Mouse (Mus musculus) adrenal gland, adult 8-10 months (tissue): ENCODE results near the gene Nlrp9b. TPM values are rescaled to one million over a fixed set of nuclear protein-coding genes. Genes with fewer than 3 reads are reported as not detected.
A peak's percentile ranks its signal among the peaks of the same experiment; 100 is the strongest.
"Not testable (repeated sequence)": the region's sequence is repeated elsewhere in the genome, so short reads cannot be mapped to it uniquely, and the experiment has no call there.

Experiments
- DNase-seq: peaks from one replicate; pipeline ENCODE4 v3.0.0; 2022
- total RNA-seq, 4 experiments: library from RNA; stranded (reverse); gene quantifications; 2 replicates each; pipeline ENCODE4 v1.2.4; 2022

Nlrp9b gene
- not detected for total RNA-seq

DNA sequence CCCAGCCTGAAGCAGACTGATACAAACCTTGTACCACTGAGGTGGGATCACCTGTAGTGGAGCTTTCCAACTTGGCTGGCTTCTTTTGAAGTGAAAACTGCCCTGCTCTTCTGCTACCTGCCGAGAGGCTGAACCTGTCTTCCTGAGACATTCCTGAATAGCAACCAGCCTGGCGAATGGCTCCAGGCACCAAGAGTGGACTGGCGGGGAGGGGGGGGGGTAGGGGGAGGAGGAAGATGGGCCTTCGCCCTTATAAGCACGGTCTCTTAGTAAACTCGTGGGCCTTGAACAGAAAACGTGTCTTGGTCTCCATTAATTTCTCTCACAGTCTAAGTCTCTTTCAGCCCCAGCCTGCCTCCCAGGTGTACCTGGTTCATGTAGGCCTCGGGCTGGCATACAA lies at the start of gene Nlrp9b:
Gene Nlrp9b (plus strand): TSS at position 301 of the 400 bp plus-strand sequence.
- not testable (repeated sequence) for DNase-seq

DNA sequence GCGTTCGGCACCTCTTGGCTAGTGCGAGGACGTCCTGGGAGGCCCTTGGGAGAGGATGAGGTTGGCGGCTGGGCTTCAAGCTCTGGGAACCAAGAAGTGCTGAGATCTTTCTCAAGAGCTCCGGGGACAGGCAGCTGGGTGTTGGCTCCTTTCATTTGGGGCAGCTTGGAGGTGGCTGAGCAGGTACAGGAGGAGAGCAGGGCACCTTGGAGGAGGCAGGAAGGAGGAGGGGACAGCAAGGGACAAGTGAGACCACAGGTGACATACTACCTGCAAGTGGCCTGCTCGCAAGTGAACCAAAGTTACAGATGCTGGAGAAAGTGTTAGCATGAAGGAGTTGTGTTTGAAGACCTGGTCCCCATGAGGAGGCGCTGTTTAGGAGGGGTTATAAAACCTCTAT lies 46.6 kb upstream of the Nlrp9b start:
- no peak for DNase-seq

DNA sequence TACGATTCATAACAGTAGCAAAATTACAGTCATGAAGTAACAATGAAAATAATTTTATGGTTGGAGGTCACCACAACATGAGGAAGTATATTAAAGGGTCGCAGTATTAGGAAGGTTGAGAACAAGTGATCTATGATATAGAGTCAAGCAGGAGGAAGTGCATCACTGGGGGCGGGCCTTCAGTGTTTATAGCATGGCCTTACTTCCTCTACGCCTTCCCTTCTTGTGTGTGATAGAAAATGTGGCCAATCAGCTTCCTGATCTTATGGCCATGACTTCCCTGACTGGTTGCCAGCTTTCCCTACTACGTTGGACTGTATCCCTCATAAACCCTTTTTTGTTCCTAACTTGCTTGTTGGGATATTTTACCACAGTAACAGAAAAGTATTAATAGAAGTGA lies 46.1 kb upstream of the Nlrp9b start:
- no peak for DNase-seq

DNA sequence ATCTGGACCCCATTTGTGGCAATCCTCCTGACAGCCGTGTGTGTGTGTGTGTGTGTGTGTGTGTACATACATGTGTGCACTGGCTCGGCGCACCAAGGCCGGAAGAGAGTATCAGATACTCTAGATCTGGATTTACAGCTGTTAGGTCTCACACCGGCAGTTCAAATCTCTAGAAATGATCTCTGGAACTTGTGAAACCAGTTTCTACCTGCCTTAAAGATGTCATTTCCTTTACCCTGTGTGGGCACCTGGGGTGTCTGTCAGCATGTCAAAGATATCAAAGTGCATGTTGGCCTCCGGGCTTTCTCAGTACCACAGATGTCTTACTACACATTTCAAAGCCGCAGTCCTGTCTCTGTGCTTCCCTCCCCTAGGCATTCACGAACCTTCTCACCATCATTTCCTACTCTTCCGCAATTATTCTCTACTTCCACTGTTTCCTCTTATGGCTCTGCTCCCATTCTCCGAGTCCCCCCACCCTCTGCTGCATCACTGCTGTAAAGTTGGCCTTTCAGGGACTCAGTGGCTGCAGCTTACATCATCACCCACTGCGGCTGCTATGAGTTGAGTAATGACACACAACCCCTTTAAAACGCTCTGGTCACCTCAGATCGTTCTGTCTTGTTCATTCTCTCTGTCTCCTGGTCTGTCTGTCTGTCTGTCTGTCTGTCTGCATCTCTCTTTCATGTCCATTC lies 45.3 kb upstream of the Nlrp9b start:
- DNase-seq = no peak

DNA sequence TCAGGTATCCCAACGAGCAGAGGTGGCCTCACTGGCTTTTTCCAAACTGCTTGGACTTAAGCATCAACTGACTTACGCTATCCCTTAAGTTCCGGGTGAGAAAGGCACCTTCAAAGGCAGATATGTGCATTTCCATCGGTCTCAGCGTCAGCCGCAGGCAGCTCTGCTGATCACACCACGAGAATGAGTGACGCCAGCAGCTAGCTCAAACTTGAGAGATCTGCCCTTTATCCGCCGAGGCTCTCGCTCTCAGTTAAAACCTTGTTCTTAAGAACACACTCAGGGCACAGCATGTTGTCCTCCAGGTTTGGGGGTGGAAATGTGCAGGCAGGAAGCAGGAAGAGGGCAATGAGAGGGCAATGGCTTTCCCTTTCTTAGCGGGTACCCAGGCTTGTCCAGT lies 42.3 kb upstream of the Nlrp9b start:
- DNase-seq = no peak

DNA sequence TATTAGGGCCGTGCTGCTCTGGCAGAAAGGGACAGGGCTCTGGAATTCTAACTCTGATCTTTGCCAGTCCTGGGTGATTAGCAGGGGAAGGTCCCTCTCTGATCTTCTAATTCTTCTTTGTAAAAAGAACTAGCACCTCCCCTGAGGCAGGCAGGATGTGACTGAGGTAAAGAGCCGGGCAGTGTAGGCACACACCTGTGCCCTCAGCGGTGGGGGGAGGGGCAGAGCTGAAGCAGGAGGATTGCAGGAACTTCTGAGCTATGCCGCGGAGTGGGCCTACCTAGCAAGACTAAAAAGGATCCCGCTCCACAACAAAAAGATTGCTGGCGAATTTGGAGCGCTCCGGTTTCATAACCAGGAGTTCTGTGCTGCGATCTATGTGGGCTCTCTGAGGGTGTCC lies 41.3 kb upstream of the Nlrp9b start:
- DNase-seq = no peak

DNA sequence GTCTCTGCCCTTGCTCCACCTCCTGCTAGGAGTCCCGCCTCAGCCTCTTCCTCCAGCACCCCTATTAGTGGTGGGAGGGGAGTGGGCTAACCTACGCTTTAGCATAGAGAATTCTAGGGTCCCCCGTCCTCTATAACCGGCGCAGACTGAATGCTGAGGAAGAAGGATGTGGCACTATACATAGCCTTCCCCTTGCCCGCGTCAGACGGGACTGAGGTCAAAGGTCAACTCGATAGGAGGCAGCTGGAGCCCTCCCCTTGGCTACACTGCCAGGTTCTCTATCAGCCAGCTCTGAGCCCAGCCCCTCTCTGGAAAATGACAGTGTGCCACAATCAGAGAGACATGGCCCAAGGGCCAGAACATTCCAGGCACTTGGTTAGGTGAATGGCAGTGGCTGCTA lies 40.7 kb upstream of the Nlrp9b start, which contains the start of gene Igsf23:
Gene Igsf23 (minus strand): TSS at position 168 of the 400 bp plus-strand sequence.
- DNase-seq = no peak

DNA sequence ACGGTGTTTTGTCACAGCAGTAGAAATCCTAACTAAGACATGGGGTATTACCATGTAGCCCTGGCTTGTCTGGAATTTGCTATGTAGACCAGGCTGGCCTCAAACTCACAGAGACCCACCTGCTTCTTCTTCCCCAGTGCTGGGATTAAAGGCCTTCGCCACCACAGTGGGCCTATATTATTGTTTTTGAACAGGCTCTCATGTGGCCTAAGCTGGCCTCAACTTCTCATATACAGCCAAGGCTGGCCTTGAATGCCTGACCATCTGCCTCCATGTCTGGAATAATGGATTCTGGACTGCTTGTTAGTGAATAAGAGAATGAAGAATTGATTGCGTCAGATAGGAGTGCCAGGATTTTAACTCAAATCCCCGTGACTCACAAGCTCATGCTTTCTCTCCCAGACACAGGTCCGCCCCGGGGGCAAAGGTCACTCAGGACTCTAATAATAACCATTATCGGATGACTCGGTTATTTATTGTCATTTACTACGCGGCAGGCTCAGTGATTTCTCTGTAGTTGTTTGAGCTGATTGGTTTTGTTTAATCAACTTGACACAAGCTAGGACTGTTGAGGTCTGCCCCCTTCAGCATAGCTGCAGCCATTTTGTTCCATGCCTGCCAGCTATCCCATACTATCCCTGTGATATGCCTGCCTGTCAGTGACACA lies 38.8 kb upstream of the Nlrp9b start:
- peak; percentile 48 for DNase-seq

DNA sequence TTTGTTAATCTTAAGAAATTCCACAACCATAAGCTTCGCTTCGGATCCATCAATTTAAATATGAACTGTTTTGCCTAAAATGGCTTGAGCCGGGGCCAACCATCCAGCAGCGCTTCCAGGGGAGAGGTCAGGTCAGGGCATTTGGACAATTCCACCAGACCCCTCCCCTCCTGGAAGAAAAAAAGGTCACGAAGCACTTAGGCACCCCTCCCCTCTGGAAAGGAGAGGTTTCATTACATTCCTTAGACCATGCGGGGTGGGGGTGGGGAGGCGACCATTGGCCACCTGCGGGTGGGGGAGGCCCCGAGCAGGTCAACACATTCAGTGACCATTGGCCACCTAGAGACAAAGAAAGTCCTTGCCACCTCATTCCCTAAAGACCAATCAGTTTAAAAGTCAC lies 38.2 kb upstream of the Nlrp9b start:
- no peak for DNase-seq

DNA sequence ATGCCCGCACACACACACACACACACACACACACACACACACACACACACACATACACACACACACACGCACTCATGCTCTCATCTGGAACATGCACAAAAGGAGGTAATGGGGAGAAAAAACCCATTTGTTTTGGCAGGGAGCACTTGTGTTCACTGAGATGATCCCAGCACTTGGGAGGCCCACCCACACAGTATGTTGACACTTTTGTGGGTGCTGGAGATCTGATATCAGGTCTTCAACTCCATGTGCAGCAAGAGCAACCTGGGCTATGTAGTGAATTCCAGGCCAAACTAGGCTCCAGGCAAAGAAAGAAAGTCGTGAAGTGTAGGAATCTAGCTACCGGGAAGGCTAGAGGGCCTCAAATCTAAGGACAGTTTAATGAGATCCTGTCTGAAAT lies 35.4 kb upstream of the Nlrp9b start:
- no peak for DNase-seq

DNA sequence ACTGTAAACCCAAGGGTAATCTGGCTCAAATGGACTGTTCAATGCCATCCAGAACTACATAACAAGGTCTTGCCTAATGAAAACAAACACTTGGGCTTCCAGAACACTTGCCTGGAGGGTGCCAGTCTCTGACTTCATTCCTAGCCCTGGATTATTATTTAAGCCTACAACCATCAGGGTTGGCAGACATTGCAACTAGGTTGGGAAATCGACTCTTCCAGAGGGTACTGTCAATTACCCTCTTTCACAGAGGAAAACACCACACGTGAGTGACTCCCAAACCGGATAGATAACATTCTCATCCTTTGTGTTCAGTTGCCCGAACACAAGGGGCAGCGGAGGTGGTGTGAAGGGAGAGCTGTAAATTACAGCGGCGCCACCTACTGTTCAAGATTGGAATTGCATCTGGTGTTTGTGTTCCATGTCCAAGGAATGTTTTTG lies 34.9 kb upstream of the Nlrp9b start:
- DNase-seq = peak; percentile 82

DNA sequence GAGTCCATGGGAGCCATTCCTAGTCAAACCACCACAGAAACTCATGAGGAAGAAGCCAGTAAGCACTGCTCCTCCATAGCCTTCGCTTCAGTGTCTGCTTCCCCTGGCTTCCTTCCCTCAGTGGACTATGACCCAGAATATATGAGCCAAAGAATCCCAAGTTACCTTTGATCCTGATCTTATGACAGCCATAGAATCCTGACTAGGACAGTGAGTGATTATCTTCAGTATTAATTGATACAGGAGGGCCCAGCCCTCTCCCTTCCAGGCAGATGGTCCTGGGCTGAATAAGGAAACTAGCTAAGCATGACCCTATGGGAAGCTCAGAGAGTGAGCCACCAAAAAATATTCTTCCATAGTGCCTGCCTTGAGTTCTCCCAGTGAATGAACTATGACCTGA lies 28.8 kb upstream of the Nlrp9b start:
- no peak for DNase-seq

DNA sequence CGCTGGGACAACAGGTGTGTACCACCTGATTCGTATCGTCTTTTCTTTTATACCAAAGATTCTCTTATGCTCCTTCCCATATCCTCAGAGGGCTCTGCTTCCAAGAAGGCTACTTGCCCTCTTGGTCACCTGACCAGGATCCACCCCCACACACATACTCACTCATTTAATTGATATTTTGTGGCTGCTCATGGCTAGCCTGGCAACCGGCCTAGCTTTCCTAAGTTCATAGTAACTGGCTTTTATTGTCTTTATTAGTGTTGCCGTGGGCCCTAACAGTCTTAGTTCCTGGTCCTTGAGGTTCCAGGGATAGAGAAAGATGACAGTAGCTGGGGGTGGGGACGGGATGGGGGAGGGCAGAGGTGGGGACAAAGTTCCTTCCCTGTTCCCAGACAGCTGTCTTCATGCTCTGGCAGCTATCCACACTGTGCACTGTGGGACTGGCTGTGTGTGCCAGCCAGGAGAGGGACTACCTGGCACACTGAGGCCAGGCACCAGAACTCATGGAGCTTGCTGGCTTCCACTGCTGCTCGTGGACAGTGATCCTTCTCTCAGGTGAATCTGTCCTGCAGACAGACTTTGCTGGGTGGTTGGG lies 26.2 kb upstream of the Nlrp9b start, which contains the start of gene Ceacam20:
Gene Ceacam20 (plus strand): TSS at position 428 of the 595 bp plus-strand sequence.
- no peak for DNase-seq

DNA sequence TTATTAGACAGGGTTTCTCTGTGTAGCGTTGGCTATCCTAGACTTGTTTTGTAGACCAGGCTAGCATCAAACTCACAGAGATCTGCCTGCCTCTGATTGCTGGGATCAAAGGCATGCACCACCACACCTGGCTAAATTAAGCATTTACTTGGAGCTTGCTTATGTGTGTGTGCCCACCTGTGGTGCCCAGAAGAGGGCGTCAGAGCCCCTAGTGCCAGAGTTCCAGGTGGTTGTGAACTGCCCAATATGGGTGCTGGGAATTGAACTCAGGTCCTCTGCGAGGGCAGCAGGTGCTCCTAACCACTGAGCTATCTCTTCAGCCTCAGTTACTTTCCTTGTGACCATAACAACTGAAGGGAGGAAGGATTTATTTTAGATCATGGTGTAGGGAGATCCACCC lies 22.2 kb upstream of the Nlrp9b start:
- DNase-seq = no peak

DNA sequence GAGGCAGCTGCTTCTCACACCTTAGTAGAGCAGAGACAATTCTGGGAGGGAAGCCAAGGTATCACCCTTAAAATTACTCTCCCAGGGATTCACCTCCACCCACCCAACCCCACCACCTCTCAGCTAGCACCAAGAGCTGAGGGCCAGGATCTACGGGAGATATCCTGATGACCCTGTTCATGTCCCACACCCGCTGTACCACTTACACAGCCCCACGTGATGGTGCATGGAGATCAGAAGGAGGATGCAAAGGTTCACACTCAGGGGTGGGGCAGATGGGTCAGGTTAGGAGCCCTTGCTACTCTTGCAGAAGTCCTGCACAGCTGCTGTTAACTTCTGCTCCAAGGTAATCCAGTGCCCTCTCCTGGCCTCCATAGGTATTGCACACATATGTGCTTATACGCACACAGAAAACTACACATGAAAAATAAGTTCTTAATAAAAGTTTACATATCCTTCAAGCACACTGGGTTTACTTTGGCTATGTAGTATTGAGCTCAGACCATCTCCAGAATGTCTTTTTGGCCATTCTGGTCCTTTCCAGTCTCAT lies 21.6 kb upstream of the Nlrp9b start:
- DNase-seq = no peak

DNA sequence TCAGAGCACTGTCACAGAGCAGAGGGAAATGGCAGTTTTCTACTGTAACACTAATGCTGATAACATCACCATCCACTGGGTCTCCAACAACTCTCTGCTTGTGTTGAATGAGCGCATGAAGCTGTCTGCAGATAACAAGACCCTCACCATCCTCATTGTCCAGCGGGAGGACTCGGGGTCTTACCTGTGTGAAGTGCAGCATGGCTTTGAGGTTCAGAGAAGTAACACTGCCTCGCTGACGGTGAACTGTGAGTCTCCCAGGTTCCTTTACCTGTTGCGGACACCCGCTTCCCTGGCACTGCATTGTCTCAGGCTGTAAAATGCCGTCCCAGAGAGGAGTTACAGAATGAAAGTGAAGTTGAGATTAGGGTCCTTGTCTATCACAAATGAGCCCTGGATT lies 21.1 kb upstream of the Nlrp9b start:
- no peak for DNase-seq

DNA sequence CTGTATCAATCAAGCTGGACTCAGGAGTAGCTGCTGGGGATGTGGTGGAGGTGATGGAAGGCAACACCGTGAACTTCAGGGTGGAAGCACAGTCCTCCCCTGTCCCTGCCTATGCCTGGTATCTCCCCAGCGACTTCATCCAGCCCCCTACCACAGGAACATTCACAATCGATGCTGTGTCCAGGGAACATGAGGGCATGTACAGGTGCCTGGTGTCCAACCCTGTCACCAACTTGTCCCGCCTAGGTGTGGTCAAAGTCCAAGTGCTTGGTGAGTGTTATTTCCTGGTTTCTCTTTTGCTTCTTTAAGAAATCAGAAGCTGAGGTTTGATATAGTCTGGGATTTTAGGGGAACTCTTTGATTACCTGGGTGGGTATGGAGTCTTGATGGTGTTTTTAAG lies 19.7 kb upstream of the Nlrp9b start:
- DNase-seq = no peak

DNA sequence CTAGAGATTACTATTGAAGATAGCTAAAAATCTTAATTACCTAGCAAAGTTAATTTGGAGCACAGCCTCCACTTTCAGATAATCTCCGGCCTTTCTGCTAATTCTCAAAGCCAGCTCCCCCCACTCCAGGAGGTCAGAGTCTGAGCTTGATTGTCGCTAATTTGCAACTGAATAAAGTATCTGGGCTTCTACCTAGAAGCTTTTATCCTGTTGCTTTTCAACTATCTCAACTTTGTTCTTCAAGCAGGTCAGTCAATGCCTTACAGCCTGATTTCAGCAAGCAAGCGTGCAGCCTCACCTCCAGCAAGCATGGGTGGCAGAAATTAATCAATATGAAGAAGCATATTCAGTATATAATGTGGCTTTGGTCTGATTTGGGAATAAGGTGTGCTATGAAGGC lies 5.5 kb downstream of the Nlrp9b start:
- not testable (repeated sequence) for DNase-seq

DNA sequence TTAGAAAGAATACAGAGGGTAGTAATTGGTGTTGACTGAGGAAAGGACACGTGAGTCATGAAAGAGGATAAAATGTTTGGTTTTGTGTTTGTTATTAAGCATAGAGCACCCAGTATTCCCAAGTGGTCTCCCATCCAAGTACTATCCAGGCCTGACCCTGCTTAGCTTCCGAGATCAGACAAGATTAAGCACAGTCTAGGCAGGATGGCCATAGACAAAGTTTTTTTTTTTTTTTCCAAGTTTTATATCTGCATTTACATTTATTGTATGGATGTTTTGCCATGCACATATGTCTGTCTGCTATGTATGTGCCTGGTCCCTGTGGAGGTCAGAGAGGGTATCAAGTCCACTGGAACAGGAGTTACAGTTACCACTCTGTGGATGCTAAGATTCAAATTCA lies 18.7 kb downstream of the Nlrp9b start:
- no peak for DNase-seq

DNA sequence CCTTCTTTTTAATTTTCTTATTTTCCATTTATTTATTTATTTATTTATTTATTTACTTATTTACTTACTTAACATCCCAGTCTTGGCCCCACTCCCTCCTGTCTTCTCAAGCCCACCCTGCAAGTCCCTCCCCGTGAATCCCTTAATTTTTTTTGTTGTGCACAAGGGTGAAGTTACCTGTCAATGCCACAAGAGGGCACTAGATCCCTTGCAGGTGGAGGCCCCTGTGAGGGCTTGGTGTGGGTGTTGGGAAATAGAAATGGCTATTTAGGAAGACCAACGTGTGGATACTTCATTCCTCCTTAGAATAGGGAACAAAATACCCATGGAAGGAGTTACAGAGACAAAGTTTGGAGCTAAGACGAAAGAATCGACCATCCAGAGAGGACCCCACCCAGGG lies 72.8 kb downstream of the Nlrp9b start:
- DNase-seq = not testable (repeated sequence)

DNA sequence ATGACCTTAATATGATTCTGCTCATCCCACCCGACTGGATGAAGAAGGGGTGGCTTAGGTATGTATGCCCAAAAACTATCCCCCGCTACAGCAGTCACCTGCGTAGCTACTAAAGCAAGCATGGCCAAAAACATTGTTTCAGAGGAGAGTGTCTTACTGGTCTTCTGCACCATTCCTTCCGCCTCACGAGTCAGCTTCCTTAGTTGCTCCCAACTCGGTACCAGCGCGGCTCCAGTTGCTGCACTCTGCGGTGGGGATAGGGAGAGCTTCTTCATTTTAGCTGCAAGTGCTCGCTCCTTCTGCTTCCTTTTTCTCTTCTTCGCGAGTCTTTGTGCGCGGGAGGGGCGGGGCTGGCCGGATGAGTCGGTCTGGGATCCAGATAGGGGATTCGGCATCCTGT lies 86.9 kb downstream of the Nlrp9b start:
- not testable (repeated sequence) for DNase-seq

DNA sequence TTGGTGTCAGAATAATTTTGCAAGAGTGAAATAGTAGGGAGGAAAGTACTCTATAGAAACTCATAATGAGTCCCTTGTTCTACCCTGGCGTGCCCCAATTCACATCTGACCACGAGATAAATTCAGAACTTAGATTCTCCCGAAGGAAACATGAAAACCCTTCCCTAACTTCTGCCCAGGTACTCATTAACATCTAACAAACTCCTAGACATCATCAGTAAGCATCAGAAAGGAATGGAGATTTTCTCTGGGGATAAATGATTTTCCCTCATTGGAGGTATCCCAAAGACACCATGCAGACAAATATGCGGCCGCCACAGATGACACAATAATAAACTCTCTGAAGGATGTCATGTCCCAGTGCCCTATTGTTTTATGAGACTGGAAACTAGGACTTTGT lies 108.1 kb downstream of the Nlrp9b start, which contains the start of gene Vmn1r91:
Gene Vmn1r91 (plus strand): TSS at position 301 of the 400 bp plus-strand sequence.
- not testable (repeated sequence) for DNase-seq

DNA sequence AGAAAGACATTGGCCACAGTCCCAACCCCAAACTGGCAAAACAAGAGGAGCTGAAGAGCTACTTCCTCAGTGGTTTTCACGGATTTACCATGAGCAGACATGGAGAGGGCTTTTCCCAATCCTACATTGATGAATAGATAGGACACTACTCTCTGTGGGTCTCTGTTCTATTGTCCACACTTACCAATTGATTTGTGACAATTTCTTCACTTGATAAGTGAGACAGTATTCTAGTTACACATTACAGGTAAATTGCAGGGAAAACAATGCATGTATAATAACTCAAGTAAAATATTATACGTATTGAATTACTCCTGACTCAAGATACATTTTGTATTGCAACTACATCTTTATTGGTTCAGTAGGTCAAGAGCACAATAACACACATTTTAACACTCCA lies 131.2 kb downstream of the Nlrp9b start, which contains the start of gene Gm16442:
Gene Gm16442 (minus strand): TSS at position 101 of the 400 bp plus-strand sequence.
- not testable (repeated sequence) for DNase-seq
